Mouse (Mus musculus) limb, embryonic 10.5 days (tissue): ENCODE measurements at regions not wholly inside any gene's neighbourhood (a gene's known extent, or its start where the extent isn't known, plus 50 kb on each side); places are given as distances from the start of the nearest gene placed in this dataset.
"Not testable (repeated sequence)": the region's sequence is repeated elsewhere in the genome, so short reads cannot be mapped to it uniquely, and the experiment has no call there.

ENCODE experiments used
- DNase-seq: peaks from one replicate; pipeline ENCODE4 v3.0.0-alpha.2; 2017; ENCODE audit warnings: low spot score
- H3K27ac ChIP-seq: fragments of 300-500 bp; sonication (generic); 2 replicates; pipeline ENCODE4 v1.5.1; 2016; ENCODE audit warnings: mild to moderate bottlenecking
- H3K27me3 ChIP-seq: fragments of 300-500 bp; sonication (generic); 2 replicates; pipeline ENCODE4 v1.6.1; 2016; ENCODE audit warnings: low read depth, mild to moderate bottlenecking; ENCODE audit not compliant: poor library complexity, severe bottlenecking
- H3K36me3 ChIP-seq: fragments of 300-500 bp; sonication (generic); 2 replicates; pipeline ENCODE4 v1.6.1; 2016; ENCODE audit warnings: mild to moderate bottlenecking, moderate library complexity
- H3K4me1 ChIP-seq: fragments of 300-500 bp; sonication (generic); 2 replicates; pipeline ENCODE4 v1.6.1; 2016
- H3K4me3 ChIP-seq: fragments of 300-500 bp; sonication (generic); 2 replicates; pipeline ENCODE4 v1.5.1; 2016; ENCODE audit warnings: mild to moderate bottlenecking, moderate library complexity
- H3K9me3 ChIP-seq: fragments of 300-500 bp; sonication (generic); replicated peaks from 2 replicates; pipeline ENCODE4 v1.6.1; 2016; ENCODE audit warnings: mild to moderate bottlenecking
- WGBS: fragments of 180-500 bp; shearing (Covaris S2); methylation state at CpG from one replicate; pipeline ENCODE4 v1.1.7; 2016; 5-methylcytosine and 5-hydroxymethylcytosine counted together

- H3K27me3 ChIP-seq, H3K4me3 ChIP-seq, H3K27ac ChIP-seq, H3K36me3 ChIP-seq, DNase-seq, H3K4me1 ChIP-seq: not testable (repeated sequence)
- WGBS, result 87% methylated on average over 8 of the region's 8 CpGs
- H3K9me3 ChIP-seq, result peaks cover 50% of the 10 kb centered on the region
Measured at GRCm38 (mm10) chrX:31775937-31776336, 59.0 kb upstream of the Btbd35f25 start.

- H3K4me1 ChIP-seq, result no peaks in the 10 kb centered on the region
- H3K9me3 ChIP-seq, result peaks cover 52% of the 10 kb centered on the region
- no peak for DNase-seq
- no peaks in the 10 kb centered on the region for H3K27me3 ChIP-seq
- H3K27ac ChIP-seq, result no peak overlapping the region
- WGBS, result 93% methylated on average over 3 of the region's 3 CpGs
- no peaks in the 10 kb centered on the region for H3K36me3 ChIP-seq
- no peak overlapping the region for H3K4me3 ChIP-seq
Measured at GRCm38 (mm10) chrX:31775255-31775654, 58.3 kb upstream of the Btbd35f25 start.
